Mouse (Mus musculus) embryonic fibroblast, embryonic 13.5 days (primary cell): ENCODE data around the gene Fat3. TPM values are rescaled to one million over a fixed set of nuclear protein-coding genes. Genes with fewer than 3 reads are reported as not detected.

Source experiments
- H3K27ac ChIP-seq: 2 replicates; pipeline ENCODE4 v1.5.1; 2012; ENCODE audit warnings: low read length, control low read depth, inconsistent platforms; ENCODE audit not compliant: insufficient read depth
- H3K4me1 ChIP-seq: 2 replicates; pipeline ENCODE4 v1.6.1; 2011; ENCODE audit warnings: low read length; ENCODE audit not compliant: control insufficient read depth, insufficient read depth
- H3K4me3 ChIP-seq: 2 replicates; pipeline ENCODE4 v1.5.1; 2011; ENCODE audit warnings: mild to moderate bottlenecking, control low read depth, low read length; ENCODE audit not compliant: insufficient read depth
- CTCF ChIP-seq: IDR thresholded peaks from 2 replicates; pipeline ENCODE4 v1.5.1; 2011; ENCODE audit warnings: mild to moderate bottlenecking, control low read depth, low read length, moderate library complexity, borderline replicate concordance; ENCODE audit not compliant: insufficient read depth
- POLR2A ChIP-seq: IDR thresholded peaks from 2 replicates; pipeline ENCODE4 v1.6.1; 2011; ENCODE audit warnings: low read depth, mild to moderate bottlenecking, control low read depth, low read length, moderate library complexity
- polyA plus RNA-seq: library from polyadenylated mRNA; stranded (reverse); fragments of >200 nt; gene quantifications from 2 replicates; pipeline ENCODE4 v1.2.4, GENCODE M21; 2011; ENCODE audit warnings: low read depth; ENCODE audit not compliant: missing spikeins, insufficient read length

The Fat3 gene
- polyA plus RNA-seq, 1 experiment = 3.0 TPM

GRCm38 (mm10) chr9:15941818-15942217, 559.3 kb downstream of the Fat3 start:
- Histone ChIP-seq H3K27ac (no peak overlapping the region), H3K4me3 (no peak overlapping the region), H3K4me1 (no peaks in the 10 kb centered on the region)
- TF ChIP-seq POLR2A = no peak
- TF ChIP-seq CTCF = no peak

- H3K4me3 ChIP-seq = no peak overlapping the region
- H3K4me1 ChIP-seq = no peaks in the 10 kb centered on the region
- no peak overlapping the region for H3K27ac ChIP-seq
- no peak for TF ChIP-seq POLR2A
- TF ChIP-seq CTCF = no peak
These were observed 560.0 kb downstream of the Fat3 start for GRCm38 (mm10) chr9:15940933-15941673.

DNA sequence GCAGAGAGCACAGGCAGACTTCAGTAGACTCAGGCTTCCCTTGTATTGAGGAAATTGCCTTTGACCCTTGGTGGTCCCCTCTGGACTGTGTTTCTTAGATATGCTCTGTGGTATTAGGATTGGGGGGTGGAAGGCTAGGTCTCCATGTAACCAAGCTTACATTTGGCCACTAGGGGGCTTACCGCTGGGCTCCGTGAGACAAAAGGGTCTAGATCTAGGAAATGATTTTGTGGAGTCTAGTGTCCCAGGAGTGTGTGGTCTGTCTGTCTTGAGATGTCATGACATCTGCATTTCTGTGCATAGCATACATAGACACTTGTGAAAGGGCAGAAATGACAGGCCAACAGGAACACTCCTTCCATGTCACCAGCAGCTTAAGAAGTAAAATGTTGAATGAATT, 561.5 kb downstream of the Fat3 start:
- H3K4me3 ChIP-seq = no peak overlapping the region
- H3K27ac ChIP-seq = no peak overlapping the region
- TF ChIP-seq CTCF (no peak), POLR2A (no peak)
- H3K4me1 ChIP-seq = no peaks in the 10 kb centered on the region

DNA sequence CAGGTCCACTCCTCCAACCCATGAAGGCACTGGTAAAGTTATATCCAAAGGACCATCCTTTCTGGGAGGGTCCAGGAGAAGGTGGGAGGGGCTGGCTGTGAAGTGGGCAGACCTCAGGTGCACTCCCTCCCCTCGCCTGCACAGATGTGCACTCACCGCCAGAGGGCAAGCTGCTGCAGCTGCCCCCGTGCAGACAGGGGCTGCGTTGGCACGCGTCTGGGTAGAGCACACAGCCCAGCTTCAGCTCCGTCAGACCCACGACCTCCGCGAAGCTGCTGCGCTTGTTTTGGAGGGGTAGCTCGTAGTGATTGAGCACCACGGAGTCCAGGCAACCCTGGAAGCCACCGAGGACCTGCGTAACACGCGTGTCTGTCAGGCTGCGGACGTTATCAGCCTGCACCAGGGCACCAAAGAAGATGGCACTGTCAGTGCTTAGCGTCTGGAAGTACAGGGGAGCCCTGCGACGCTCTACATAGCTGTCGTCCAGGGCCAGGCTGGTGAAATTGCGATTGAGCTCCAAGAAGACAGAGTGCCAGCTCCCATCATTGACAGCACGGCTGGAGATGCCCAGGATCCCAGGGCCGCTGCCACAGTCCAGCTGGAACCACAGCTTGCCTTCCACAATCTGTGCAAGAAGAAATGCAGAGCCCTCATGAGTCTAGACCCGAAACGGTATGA, 563.1 kb downstream of the Fat3 start:
- Histone ChIP-seq H3K4me3 (no peak overlapping the region), H3K27ac (no peak overlapping the region), H3K4me1 (no peaks in the 10 kb centered on the region)
- peak; percentile 4; the same call in 1 of the 2 replicates for TF ChIP-seq CTCF
- TF ChIP-seq POLR2A = no peak

GRCm38 (mm10) chr9:15930928-15931443, 570.1 kb downstream of the Fat3 start:
- no peak for TF ChIP-seq POLR2A
- no peak for TF ChIP-seq CTCF
- no peaks in the 10 kb centered on the region for H3K4me1 ChIP-seq
- no peak overlapping the region for H3K27ac ChIP-seq
- H3K4me3 ChIP-seq = no peak overlapping the region

DNA sequence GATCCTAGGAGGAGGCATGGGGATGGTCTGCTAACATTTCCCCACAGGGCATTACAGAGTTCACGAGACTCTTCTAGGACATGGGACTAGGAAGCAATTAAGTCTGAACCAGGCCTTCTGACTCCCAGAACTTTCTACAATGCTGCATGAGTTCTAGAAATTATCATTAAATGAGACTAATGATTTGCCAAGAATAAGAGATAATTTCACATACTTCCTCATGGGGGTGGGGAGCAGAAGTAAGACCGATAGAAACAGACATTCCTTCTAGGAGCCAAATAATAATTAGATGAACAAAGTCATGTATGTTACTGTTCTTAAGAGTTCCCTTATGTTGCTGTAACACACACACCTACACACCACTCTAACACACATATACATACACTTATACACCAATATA, 572.8 kb downstream of the Fat3 start:
- H3K27ac ChIP-seq = no peak overlapping the region
- no peak overlapping the region for H3K4me3 ChIP-seq
- no peaks in the 10 kb centered on the region for H3K4me1 ChIP-seq
- TF ChIP-seq POLR2A = no peak
- TF ChIP-seq CTCF = no peak

GRCm38 (mm10) chr9:15927378-15928083, 573.6 kb downstream of the Fat3 start:
- no peak overlapping the region for H3K27ac ChIP-seq
- no peak overlapping the region for H3K4me3 ChIP-seq
- TF ChIP-seq POLR2A = no peak
- TF ChIP-seq CTCF = no peak
- no peaks in the 10 kb centered on the region for H3K4me1 ChIP-seq

GRCm38 (mm10) chr9:15925237-15925636, 575.8 kb downstream of the Fat3 start:
- TF ChIP-seq POLR2A = no peak
- no peak for TF ChIP-seq CTCF
- H3K4me3 ChIP-seq = no peak overlapping the region
- no peak overlapping the region for H3K27ac ChIP-seq
- H3K4me1 ChIP-seq = no peaks in the 10 kb centered on the region

DNA sequence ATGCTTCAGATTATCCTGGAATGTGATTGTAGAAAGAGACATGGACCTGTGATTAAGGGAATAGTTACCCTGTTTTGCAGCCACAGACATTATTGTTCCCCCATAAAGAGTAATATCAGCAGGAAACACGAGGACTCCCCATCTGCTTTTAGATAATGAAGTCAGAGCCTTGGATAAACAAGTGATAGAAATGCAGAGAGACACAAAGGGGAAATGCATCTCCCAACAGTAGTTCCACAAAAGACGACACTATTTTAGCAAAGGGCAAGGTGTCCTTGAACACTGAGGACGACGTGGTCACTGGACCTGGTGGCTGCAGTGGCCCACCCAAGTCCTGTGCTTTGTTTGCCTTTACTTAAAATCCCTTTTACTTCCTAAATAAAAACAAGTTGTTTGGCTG, 580.8 kb downstream of the Fat3 start:
- H3K4me3 ChIP-seq = no peak overlapping the region
- H3K27ac ChIP-seq = no peak overlapping the region
- H3K4me1 ChIP-seq = no peaks in the 10 kb centered on the region
- TF ChIP-seq CTCF (no peak), POLR2A (no peak)
